Mouse (Mus musculus) monocyte, adult 5-6 weeks (primary cell): ENCODE measurements around the gene Acvr1c. TPM values are rescaled to one million over a fixed set of nuclear protein-coding genes. Genes with fewer than 3 reads are reported as not detected.

Experiments
- ATAC-seq: fragments of 153-309, 156-312 bp; replicated peaks from 2 replicates; pipeline ENCODE4 v1.8.0; 2017; ENCODE audit warnings: mild to moderate bottlenecking; ENCODE audit not compliant: low TSS enrichment, insufficient number of reproducible peaks, severe bottlenecking, poor library complexity, low FRiP score
- total RNA-seq: library from RNA; stranded (forward); fragments of 200-1000, 200-491, 200-594 nt; gene quantifications from 3 replicates; pipeline ENCODE4 v1.2.3, GENCODE M21; 2017

Gene Acvr1c
- total RNA-seq, 1 experiment from 2014 or later = 0.48 TPM

DNA sequence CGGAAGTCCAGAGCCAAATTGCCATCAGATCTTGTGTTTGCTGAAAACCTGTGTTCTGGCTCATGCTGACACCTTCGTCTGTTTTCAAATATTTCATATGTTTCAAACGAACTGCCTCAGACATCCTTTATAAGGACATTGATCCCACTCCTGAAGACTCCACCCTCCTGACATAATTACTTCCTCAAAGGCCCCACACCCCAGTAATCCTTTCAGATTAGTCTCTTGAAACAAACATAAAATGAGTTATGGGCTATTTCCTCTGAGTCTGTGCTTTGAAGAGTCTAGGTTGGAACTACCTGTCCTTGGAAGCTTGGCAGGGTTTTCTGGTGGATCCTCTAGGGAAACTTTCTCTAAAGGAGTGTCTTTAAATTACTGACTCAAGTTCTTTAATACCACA is 53.2 kb downstream of the Acvr1c start:
- ATAC-seq = no peak

DNA sequence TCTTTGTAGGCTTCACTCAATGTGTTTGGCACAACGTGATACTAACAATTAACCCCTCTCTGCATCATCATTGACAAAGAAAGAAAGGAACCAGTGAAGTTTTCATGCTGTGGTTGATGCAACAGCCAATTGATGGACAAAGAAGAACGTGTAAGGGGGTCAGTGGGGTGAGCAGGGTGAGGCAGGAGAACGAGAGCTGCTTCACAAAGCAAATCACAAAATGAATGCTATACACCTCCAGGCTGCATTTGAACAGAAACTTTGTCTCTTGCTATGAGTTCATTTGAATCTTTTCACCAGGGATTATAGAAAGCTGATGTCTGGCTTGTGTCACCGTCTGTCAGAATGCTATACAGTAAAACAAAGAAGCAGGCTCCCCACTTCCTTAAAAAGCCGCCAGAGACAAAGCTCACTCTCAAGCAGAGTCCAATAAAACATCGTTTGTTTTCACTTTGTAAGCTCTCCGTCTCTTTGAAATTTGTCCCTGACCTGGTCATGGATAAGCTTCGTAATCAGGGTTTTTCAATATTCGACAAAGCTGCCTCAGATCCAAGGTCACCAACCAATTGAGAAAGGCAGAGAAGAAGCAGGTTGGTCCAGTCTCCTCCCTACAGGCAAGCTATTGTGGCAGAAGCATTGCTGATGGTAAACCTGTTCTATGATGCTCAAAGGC is 67.8 kb downstream of the Acvr1c start:
- ATAC-seq = no peak

DNA sequence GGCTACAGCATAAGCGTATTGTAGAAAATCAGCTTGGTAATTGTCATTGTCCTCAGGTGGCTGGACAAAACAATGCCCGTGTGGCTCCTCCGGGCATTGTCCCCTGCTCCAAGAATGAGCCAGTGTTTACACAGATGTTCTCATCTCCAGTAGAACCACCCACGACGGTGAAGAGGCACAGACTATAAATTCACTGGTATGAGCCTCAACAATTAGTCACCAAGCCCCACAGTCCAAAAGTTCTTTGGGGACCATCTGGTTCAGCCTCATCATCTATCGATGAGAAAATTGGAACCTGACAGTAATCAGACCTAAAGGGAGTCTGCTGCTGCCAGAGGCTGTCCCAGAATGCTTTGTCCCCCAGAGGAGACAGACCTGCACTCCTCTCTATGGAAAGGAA is 68.4 kb downstream of the Acvr1c start:
- ATAC-seq = no peak

DNA sequence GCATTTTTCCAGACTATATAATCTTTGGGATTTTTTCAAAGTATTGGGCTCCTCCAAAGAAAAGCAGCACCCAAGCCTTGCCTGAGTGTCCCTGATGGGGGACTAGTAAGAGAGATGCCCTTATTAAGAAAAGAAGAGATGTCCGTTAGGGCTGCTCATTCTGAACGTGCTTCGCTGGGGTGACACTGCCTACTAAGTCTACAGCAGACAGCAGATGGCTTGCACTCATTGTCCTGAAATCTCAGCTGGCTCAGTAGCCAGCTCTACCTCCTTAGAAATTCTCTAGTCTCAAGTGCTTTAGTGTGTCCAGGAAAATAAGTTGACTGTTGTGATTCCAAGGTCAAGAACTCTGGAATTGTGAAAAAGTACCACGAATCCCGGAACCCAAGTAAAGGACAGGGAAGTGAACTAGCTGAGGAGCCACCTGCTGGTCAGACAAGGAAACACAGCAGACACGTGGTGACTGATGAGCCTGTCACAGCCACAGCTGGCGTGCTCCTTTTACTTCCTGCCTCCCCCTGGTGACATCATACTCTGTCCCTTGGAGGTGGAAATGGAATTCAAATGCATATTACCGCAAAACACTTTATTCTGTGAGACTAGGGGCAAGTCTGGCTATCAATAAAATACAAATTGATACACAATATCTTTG is 75.3 kb downstream of the Acvr1c start:
- peak; percentile 94 for ATAC-seq

DNA sequence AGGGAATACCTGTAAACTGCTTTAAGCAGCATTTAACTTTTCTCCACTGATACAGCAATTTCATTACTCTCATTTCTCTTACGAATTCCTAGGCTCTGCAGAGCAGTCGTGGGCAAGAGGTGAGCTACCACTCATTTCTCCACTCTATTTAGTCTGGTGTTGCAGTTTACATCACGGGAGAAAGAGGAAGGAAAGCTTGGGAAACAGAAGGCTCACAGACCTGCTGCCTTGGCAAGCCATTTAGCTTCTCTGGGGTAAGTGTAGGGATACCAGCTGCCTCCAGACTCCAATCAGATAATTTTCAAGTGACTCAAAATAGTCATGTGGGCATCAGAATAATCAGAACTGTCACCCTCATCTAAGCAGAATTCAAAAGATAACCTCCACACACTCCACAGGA is 76.6 kb downstream of the Acvr1c start:
- ATAC-seq = no peak

DNA sequence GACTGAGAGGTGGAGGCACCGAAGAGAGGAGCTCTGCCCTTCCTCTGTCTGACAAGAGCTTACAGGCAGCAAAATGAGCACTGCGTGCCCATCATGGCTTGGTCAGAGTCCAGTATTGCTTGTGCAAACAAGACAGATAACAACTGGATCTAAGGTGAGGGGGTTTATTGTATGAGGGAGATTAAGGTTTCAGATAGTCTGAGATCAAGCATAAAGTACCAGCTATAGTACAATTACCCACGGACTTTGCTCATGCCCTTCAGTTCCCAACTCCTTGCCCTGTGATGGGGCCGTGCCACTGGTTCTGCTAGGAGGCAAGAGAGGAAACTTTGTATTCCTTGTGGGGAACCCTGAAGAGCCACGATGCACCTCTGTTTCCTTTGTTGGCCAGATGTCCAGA is 78.5 kb downstream of the Acvr1c start:
- no peak for ATAC-seq

DNA sequence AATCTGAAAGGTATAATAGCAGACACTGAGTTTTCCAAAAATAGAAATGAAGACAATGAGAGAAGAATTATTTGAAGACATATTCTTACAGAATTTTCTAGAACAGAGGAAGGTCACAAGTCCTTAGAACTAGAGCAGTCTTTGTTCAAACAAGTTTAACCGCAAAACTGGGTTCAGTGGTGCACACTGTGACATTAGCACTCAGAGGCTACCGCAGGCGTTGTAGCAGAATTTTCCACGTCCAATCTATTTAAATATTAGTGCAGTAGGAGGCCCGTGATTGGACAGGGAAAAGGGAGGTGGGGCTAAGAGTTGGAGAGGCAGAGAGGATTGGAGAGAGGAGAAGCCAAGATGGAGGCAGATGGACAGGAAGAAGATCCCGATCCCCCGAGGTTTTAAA is 81.2 kb downstream of the Acvr1c start:
- ATAC-seq = no peak

DNA sequence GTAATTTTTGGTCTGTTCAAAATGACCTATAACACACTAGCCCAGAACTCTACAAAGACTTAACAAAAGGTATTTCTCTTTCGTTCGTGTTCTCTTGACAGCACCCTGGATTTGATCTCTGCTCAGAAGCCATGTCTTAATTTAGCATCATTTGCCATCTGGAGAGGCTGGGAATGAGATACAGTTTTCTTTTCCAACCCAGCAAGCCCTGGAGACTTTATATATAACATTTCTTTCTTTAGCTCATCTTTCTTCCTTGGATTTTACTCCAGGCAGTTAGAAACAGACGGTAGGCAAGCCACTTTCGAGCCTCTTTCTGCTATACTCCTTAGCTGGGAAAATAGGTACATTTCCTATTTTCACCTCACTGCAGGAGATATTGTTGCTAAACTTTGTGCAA is 117.1 kb downstream of the Acvr1c start:
- ATAC-seq = no peak

DNA sequence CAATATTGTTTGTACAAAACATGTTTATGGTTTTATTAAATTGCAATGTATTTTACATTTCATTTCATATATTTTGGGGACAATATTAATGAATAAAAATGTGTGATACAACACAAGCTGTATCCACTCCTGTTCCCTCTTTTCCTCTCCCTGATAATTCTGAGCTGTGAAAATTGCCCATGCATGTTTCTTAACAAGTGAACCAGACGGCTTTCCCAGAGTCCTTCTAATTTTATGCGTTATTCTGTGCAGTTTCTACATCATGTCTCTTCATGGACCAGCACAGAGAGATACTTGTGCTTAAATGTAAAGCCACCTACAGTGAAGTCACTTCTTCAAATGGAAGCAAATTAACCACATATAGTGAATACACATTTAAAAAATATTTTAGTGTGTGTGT is 120.2 kb downstream of the Acvr1c start:
- ATAC-seq = no peak

Other genes starting within 250 kb of the Acvr1c start
- 820 to 1,108 TPM (median 1,028 TPM) in 3 replicates for gene Cytip, start 162.4 kb downstream of the Acvr1c start, total RNA-seq
- not detected in 3 replicates for gene Gm17409, start 112.2 kb upstream of the Acvr1c start, total RNA-seq
- gene Acvr1, start 209.3 kb upstream of the Acvr1c start, total RNA-seq = 1.1 to 2.3 TPM (median 2.1 TPM) in 3 replicates
- 0.97 to 2.3 TPM (median 1.3 TPM) in 3 replicates for gene Upp2, start 209.4 kb upstream of the Acvr1c start, total RNA-seq